Mouse (Mus musculus): ENCODE measurements around the gene Gramd4.

The Gramd4 gene

GRCm38 (mm10) chr15:86057413-86057812 is at the start of gene Gramd4:
Gramd4 (plus strand) TSS chr15:86057695.
- DNase-seq: no peak

GRCm38 (mm10) chr15:86013130-86013529 is 44.4 kb upstream of the Gramd4 start:
- no peak for DNase-seq

- DNase-seq: no peak
Observed at GRCm38 (mm10) chr15:86013656-86014055, 43.8 kb upstream of the Gramd4 start.

GRCm38 (mm10) chr15:86015026-86015425 is 42.5 kb upstream of the Gramd4 start:
- DNase-seq: no peak

- no peak for DNase-seq
Observed at GRCm38 (mm10) chr15:86015860-86016541, 41.5 kb upstream of the Gramd4 start.

- DNase-seq: no peak
Observed at GRCm38 (mm10) chr15:86017336-86017735, 40.2 kb upstream of the Gramd4 start.

- peak in 1 of 2 experiments; percentile 26 for DNase-seq
Observed at GRCm38 (mm10) chr15:86018753-86019512, 38.6 kb upstream of the Gramd4 start.

- no peak for DNase-seq
Observed at GRCm38 (mm10) chr15:86020008-86020407, 37.5 kb upstream of the Gramd4 start.

- no peak for DNase-seq
Observed at GRCm38 (mm10) chr15:86021301-86021700, 36.2 kb upstream of the Gramd4 start.

- DNase-seq: no peak
Observed at GRCm38 (mm10) chr15:86021971-86022370, 35.5 kb upstream of the Gramd4 start.

- no peak for DNase-seq
Observed at GRCm38 (mm10) chr15:86027871-86028270, 29.6 kb upstream of the Gramd4 start.

GRCm38 (mm10) chr15:86029981-86030380 is 27.5 kb upstream of the Gramd4 start:
- no peak for DNase-seq

- peak; percentile 42 to 44 for DNase-seq
Observed at GRCm38 (mm10) chr15:86032811-86033190, 24.7 kb upstream of the Gramd4 start.

- DNase-seq: no peak
Observed at GRCm38 (mm10) chr15:86033191-86033841, 24.2 kb upstream of the Gramd4 start, which contains the start of gene Celsr1. Celsr1 (minus strand) TSS chr15:86033777.

GRCm38 (mm10) chr15:86034021-86034523 is 23.4 kb upstream of the Gramd4 start:
- DNase-seq: peak in 1 of 2 experiments; percentile 27

- no peak for DNase-seq
Observed at GRCm38 (mm10) chr15:86034781-86035360, 22.6 kb upstream of the Gramd4 start.

- no peak for DNase-seq
Observed at GRCm38 (mm10) chr15:86035913-86036312, 21.6 kb upstream of the Gramd4 start.

- peak; percentile 83 to 85 for DNase-seq
Observed at GRCm38 (mm10) chr15:86038802-86039201, 18.7 kb upstream of the Gramd4 start.

GRCm38 (mm10) chr15:86041421-86041820 is 16.1 kb upstream of the Gramd4 start:
- no peak for DNase-seq

GRCm38 (mm10) chr15:86042364-86042763 is 15.1 kb upstream of the Gramd4 start:
- DNase-seq: peak in 1 of 2 experiments; percentile 12

- DNase-seq: no peak
Observed at GRCm38 (mm10) chr15:86049510-86049909, 8.0 kb upstream of the Gramd4 start.

GRCm38 (mm10) chr15:86050170-86050743 is 7.2 kb upstream of the Gramd4 start:
- DNase-seq: no peak

GRCm38 (mm10) chr15:86051152-86051551 is 6.3 kb upstream of the Gramd4 start:
- DNase-seq: peak; percentile 69 to 74

Data from B cell, adult 2 months (primary cell).